Mouse (Mus musculus) cerebellum, adult 2 months (tissue): ENCODE data around the gene Rnd2.

Experiments used
- CTCF ChIP-seq: fragments of 200-500 bp; IDR thresholded peaks from 2 replicates; pipeline ENCODE4 v1.5.1; 2011; ENCODE audit warnings: low read depth, mild to moderate bottlenecking, control low read depth, low read length, moderate library complexity, borderline replicate concordance; ENCODE audit not compliant: insufficient read depth
- POLR2A ChIP-seq: fragments of 200-500 bp; IDR thresholded peaks from 2 replicates; pipeline ENCODE4 v1.6.1; 2011; ENCODE audit warnings: low read length, control low read depth, borderline replicate concordance; ENCODE audit not compliant: insufficient read depth

GRCm38 (mm10) chr11:101480912-101481311 is 16.1 kb downstream of the Rnd2 start:
- no peak for TF ChIP-seq POLR2A
- no peak for TF ChIP-seq CTCF
